Mouse (Mus musculus) megakaryocyte-erythroid progenitor cell, adult 5-6 weeks (primary cell): ENCODE measurements around the gene Sept9. TPM values are rescaled to one million over a fixed set of nuclear protein-coding genes. Genes with fewer than 3 reads are reported as not detected.

Experiments
- ATAC-seq: replicated peaks from 2 replicates; pipeline ENCODE4 v1.8.0; 2016; ENCODE audit warnings: mild to moderate bottlenecking, inconsistent platforms; ENCODE audit not compliant: severe bottlenecking, poor library complexity, low FRiP score, low TSS enrichment
- total RNA-seq, 2 experiments: library from RNA; stranded (forward) in 1 of 2; stranded (reverse) in 1 of 2; fragments of 200-1000, 215-1000 nt in 1 of 2; fragments of >200 nt in 1 of 2; fragmentation: Nextera tagmentation in 1 of 2; gene quantifications; 2 replicates each; pipeline ENCODE4 v1.2.3; 2014 to 2017

Gene Sept9
- total RNA-seq, 2 experiments from 2014 or later = 46.9 to 60.5 TPM

DNA sequence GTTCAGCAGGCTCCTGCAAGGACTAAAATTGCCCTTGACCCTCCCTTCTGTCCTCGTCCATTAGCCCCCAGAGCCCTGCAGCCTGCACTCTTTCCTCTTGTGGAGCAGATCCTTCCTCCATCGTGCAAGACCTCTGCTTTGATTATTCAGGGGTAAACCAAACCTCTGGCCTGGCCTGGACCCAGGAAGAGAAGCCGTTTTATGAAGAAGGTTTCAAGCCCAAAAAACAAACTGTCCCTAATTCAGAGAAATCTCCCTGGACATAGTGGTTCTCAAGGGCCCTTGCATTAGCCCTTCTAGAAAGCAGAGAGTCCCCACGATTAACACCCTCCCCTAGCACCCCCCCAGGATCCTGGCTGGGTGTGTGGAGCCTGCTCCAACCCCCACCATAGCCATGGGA is 207.7 kb downstream of the Sept9 start:
- ATAC-seq = no peak

DNA sequence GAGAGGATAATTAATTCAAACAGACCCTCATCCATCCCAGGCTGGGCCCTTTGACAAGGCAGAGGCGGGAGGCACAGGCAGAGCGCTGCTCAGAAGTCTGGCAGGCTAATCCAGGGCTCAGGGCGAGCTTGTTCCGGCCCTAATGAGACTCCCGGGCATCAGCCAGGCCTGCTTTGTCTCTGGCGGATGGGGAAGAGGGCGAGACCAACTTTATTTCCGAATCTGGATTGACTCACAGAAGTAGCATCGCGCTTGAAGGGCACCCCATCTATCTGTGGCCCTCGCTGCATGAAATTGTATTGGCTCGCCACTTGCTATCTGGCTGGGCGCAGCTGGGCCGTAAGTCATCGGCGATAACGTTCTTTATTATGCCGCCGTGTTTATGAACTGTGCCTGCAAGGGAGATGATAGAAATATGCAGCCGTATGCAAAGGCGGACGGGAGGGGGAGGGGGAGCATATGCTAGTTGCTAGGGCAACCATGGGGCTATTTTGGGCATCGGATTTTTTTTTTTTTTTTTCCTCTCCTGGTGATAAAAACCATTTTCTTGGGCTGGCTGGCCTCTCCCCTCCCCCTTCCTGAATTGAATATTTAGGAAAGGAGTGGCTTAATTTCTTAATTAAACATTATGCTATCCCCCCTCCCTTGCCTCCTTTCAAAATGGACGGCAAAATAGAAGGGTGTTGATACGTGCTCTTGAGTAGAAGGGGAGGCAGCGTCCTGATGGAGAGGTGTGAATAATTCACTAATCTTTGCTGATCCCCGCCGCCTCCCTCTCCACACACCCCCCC is 208.4 kb downstream of the Sept9 start:
- ATAC-seq = peak; percentile 95

DNA sequence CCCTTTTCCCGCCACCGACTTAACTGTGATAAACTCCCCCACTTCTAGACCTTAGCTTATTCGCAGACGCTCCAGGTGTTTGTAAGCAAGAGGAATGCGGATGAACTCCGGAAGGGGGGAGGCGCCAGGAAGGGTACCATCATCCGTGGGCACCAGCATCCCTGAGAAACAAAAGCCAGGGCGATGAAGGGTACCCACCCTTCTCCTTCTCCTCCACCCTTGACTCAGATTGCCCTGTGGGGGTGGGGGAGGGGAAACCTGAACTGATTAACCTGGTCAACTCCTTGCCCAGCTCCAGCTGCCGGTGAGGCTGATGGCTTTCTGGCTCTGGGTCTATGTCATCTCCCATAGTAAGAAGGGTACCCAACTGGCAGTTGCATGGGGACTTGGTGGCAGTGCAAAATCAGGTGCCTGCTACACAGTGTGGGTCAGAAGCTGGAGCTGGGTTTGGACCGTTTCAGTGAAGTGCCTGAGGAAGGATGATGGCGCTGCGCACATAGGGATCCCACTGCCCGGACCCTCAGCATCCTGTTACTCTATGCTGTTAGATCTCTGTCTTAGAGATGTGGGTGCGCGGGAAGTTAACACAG is 209.1 kb downstream of the Sept9 start:
- ATAC-seq = no peak

DNA sequence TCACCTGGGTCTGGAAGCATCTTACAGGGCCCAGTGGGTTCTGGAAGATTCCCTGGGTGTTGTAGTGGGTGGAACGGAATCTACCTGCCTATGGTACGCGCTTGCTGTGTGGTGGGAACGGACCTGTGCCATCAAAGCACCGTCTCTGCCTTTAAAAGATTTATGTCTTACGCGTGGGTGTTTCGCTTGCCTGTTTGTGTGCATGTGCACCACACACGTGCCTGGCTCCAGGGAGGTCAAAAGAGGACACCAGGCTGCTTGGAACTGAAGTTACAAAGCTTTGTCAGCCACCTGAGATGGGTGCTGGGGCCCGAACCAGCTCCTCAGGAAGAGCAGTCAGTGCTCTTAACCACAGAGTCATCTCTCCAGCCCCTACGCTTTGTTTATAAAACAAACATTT is 209.9 kb downstream of the Sept9 start:
- no peak for ATAC-seq

DNA sequence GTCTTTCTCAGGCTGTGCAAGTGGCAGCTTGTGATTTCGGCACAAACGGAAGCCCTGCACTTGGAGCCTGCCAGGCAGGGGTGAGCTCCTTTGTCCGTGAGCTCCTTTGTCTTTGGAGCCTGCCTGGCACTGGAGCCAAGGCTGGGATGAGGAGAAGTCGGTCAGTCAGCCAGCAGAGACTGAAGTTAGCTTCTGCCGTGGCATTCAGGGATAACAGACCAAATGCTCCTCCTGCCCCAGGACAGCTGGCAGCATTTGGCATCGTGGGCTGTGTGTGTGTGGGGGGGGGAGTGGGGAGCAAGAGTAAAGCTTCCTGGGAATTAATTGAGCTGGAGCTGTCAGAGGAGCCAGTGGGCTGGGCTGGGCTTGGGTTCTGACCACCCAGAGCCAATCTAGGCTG is 210.6 kb downstream of the Sept9 start:
- no peak for ATAC-seq

DNA sequence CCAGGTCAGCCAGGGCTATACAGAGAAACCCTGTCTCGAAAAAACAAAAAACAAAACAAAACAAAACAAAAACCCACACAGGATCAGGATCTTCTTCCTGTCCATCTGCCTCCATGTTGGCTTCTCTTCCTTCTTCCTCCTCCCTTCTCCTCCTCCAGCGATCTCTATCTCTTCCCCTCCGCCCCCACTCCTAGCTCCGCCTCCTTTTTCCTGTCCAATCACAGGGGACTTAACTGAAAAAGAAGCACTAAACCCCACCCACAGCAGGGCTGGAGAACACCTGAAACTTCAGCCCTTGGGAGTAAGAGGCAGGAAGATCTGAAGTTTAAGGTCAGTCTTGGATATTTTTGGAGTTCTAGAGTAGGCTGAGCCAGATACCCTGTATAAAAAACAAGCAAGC is 212.2 kb downstream of the Sept9 start:
- no peak for ATAC-seq

Other genes starting within 250 kb of the Sept9 start
- 13.5 and 14.4 TPM in 2 replicates for gene Sec14l1, start 84.5 kb upstream of the Sept9 start, total RNA-seq (2014; fragmentation: Nextera tagmentation)
- gene Sec14l1, start 84.5 kb upstream of the Sept9 start, total RNA-seq (2017) = 6.7 and 10.6 TPM in 2 replicates